Mouse (Mus musculus): ENCODE results near the gene Rprd1b.

Gene Rprd1b

DNA sequence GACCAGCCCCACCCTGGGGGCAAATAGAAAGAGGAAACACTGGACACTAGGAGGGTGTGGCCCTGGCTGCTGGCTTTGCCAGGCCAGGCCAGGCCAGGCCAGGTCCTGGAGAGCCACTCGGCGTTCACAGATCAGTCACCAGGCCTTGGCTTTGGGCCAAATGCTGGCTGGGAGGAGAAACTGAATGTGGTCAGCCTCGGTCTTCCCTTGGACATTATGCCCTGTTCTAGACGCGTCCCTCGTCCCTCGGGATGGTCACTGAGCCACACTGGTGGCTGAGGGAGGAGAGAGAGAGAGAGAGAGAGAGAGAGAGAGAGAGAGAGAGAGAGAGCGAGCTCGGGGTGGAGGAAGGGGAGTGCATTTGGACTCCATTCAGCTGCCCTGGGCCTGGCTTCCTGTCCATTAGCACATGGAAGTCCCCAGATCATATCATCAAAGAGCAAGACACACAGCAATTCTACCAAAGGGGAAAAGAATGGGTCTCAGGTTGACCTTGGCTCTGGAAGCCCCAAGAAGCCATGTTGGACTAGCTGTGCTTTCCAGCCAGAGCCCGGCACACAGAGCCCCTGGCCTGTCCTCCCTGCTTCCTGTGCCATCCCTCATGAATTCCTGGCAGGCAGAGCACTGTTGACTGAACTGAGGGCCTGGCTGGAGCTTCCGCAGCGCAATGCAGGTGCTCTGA, 93.5 kb downstream of the Rprd1b start:
- ChIA-PET POLR2A (interaction anchor here (0.6 to 2.7 kb wide), 5 partner anchors 22 to 711 kb away, joined by 3 to 14 read pairs (median 3); no protein-coding TSS in a partner anchor), CTCF (interaction anchor here in 1 of 4 experiments (0.6 kb wide), 1 partner anchor 247 kb away, joined by 7 read pairs; no protein-coding TSS in a partner anchor)

DNA sequence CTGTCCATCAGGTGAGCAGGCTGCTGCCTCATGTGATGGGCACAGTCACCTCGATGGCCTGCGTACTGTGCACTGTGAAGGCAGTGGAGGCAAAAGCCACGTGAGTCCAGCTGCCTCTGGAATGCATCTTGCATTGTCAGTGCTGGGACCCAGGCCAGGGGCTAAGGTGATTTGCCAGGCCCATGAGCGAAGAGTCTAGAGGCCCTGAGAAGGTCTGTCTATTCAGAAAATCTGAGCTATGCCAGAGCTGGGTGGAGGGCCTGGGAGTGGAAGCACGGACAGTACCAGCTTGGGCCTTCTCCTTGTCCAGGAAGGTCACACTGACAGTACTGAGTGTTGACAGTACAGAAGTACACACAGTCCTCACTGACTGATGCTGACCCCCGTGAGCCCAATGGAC, 94.5 kb downstream of the Rprd1b start:
- CTCF ChIA-PET, result interaction anchor here in 2 of 4 experiments (0.8 to 0.9 kb wide), 2 partner anchors 72 to 73 kb away, joined by 3 to 5 read pairs; no protein-coding TSS in a partner anchor
- POLR2A ChIA-PET, result interaction anchor here in 2 of 4 experiments (0.7 to 2.7 kb wide), 3 partner anchors 21 to 30 kb away, joined by 3 to 14 read pairs (median 5); no protein-coding TSS in a partner anchor

DNA sequence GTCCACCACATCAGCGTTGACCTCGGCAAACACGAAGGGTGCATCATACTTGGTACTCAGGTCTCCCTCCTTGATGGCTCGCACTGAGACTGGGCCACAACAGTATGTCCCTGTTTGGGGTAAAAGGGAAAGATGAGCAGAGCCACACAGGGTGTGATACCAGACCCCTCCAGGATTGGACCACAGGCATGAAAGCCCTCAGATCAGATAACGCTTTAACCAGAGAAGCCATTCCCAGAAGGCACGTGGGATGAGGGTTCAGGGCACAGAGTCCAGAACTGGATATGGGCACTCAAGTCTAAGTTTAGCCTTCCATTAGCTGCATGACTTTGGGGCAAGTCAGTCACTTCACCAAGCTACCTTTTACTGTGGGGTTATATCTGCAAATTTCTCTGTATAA, 98.9 kb downstream of the Rprd1b start:
- CTCF ChIA-PET, result no interaction called here
- POLR2A ChIA-PET, result no interaction called here

DNA sequence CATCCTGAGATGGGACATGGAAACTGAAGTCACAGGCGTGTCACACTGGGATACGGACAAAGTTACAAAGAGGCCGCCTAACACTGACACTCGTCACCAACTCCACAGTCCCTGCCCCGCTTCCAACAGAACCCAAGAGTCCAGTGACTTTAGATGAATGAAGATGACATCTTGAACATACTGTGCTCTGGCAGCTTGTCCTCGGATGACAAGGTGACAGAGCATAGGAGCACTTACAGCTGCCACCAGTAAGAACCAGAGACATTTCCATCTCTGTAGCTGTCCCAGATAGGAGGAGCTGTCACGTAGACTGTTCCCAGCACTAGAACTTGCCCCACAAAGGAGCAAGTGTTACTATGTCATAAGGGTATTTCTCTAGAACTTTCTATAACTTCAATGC, 99.6 kb downstream of the Rprd1b start:
- ChIA-PET CTCF (no interaction called here), POLR2A (no interaction called here)

DNA sequence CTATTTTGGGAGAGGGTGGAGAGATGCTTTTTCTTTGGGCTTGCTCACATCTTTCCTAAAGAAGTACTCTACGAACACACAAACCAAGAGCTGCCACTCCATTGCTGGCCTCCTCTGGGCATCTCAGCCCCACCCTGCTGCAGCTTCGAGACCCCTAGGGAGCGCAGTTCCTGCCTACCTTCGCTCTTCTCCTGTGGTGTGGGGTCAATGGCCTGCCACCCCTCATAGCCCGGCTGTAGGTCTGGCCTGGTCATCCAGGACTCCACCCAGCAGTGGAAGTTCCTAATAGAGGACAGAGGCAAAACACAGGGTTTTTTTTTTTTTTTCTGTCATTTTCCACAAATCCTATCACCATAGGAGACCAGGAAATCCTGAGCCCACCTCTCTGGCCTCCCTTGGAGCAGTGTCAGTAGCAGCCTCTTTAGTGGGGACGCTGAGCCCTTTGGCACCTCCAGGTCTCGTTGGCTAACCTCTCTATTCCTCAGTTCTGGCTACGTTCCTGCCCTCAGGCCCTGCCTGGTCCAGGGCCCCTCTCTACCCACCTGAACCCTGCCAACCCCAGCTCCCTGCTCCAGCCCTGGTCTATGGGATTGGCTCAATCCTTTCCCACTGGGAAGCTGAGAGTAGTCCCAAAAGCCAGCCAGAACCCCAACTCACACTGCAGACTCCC, 100.3 kb downstream of the Rprd1b start:
- ChIA-PET CTCF (interaction anchor here in 1 of 4 experiments (0.7 kb wide), 1 partner anchor 53 kb away, joined by 3 read pairs; no protein-coding TSS in a partner anchor), POLR2A (interaction anchor here in 2 of 4 experiments (1.1 to 3.4 kb wide), 4 partner anchors 14 to 53 kb away, joined by 3 to 11 read pairs (median 4); no protein-coding TSS in a partner anchor)

DNA sequence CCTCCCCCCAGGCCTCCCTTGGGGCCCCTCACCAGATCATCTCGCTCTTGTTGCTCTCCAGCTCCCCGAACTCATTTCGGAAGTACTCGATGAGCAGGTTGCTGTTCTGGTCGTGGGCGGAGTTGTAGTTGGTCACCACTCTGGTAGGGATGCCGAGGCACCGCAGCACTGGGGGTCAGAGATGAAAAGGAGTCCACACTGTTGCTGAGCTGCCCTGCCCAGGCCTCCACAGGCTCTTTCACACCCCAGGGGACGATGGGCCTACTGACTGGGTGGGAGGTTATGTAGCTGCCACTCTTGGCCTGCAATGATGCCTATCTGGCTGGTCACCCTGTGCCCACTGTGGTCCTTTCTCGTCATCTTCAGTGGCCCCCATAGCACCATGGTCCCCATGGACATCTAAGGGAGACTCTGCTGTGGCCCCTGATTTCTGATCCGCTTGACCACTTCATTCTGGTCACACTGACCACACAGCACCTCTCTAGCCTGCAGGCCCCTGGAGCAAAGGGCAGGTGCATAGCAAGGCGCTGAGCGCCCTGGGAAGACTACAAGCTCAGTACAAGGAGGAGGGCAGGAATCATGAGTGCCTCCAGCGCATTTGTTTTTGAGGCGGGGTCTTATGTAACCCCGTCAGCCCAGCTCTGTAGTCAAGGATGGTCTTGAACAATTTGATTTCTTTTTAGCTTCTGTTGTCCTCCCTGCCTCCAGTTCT, 101.2 kb downstream of the Rprd1b start:
- POLR2A ChIA-PET, result interaction anchor here in 3 of 4 experiments (0.6 to 3.4 kb wide), 9 partner anchors 15 to 229 kb away, joined by 3 to 11 read pairs (median 5); partner anchors contain the start of gene D630003M21Rik (in 1 of the 3)

DNA sequence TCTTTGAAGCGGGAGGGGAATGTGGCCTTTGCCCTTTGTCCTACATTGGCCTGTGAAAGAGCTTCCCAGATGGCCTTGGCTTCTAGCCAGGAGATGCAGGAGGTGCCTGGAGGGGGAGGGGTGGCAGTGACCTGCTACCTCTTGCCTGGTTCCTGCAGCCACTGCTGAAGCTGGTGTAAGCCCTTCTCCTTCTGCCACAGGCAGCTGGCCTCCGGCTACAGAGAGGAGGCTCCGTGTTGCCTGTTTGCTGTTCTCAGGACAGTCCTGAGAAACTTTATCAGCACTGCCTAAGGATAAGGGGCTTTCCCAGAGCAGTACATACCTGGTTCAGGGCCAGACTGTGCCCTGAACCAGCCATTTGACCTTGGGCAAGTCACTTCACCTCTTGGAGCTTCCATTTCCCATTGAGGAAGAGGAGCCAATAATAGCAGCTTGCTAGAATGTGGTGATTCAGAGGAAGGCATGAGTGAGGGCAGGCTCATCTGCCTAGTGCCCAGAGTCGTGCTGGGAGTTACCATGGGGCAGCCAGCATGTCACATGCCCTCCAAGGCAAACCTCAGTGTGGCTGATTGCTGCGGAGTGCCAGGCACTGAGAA, 102.2 kb downstream of the Rprd1b start:
- ChIA-PET CTCF (interaction anchor here in 2 of 4 experiments (0.6 to 1.3 kb wide), 4 partner anchors 22 to 216 kb away, joined by 3 read pairs; no protein-coding TSS in a partner anchor), POLR2A (interaction anchor here in 3 of 4 experiments (0.9 to 3.4 kb wide), 6 partner anchors 12 to 24 kb away, joined by 3 to 11 read pairs (median 5); no protein-coding TSS in a partner anchor)

More for the DNA sequence above, 101.2 kb downstream of the Rprd1b start:
- CTCF ChIA-PET, result interaction anchor here in 3 of 4 experiments (0.6 to 1.3 kb wide), 7 partner anchors 13 to 81 kb away, joined by 3 to 4 read pairs (median 3); no protein-coding TSS in a partner anchor

DNA sequence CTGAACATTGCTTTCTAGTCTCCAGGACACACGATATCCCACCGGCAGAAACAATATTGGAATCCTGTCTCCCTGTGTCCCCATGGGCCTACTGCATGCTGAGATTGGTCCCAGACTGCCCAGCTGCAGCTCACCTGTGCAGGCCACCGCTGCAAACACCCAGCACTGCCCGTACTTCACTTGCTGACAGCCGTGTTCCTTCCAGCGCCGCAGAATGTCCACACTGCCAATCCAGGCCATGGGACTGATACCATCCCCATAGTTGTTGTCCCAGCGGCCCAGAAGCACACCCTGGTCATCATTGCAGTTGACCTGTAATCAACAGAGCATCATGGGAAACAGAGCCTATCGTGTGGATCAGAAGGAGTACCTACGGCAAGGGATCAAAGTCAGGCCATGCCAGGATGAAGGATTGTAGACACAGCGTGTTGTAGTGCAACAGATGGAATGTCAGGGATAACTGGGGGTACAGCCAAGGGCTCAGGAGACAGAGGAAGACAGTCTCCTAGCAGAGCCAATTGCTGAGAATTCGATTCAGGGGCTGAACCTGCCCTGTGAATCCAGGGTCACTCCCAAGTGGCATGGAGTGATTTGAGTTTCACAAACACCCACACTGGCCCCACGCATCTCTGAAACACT, 103.0 kb downstream of the Rprd1b start:
- ChIA-PET POLR2A (interaction anchor here in 2 of 4 experiments (1.1 to 3.4 kb wide), 4 partner anchors 19 to 23 kb away, joined by 4 to 11 read pairs (median 6); no protein-coding TSS in a partner anchor), CTCF (no interaction called here)

DNA sequence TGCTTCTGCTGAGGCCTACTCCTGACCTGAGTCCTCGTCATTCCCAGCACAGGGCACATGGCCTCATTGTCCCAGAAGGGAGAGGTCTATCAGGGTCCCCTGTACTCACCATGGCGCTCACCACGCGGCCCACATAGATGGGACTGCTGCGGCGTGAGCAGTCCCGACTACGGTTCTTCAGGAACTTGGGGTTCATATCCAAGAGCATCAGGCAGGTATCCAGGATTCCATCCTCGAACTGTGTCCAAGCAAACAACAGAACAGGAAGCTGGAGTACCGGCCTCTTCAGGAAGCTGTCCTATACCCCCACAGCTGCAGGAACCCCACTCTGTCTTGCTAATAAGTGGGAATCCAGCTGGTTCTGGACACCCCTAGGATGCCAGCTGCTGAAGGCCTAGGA, 104.0 kb downstream of the Rprd1b start:
- ChIA-PET POLR2A (interaction anchor here in 2 of 4 experiments (0.6 to 1.8 kb wide), 5 partner anchors 21 to 64 kb away, joined by 3 to 6 read pairs (median 4); no protein-coding TSS in a partner anchor), CTCF (interaction anchor here in 1 of 4 experiments (0.7 kb wide), 1 partner anchor 187 kb away, joined by 4 read pairs; no protein-coding TSS in a partner anchor)

DNA sequence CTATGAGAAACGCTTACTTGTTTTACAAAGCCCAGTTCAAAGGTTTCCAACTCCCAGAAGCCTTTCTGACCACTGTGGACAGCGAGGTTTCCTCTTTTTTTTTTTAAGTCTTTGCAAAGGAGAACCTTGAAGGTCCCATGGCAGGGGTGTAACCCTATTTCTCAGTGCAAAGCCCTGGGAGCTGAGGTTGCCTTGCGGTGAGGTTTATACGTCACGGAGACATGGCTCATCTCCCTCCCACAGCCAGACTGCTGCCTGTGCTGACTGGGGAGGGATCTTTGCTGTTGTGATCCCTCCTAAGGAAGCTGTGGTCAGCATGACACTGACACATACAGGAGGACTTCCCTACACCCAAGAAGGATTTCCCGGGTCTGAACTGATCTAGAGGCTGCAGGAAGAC, 104.8 kb downstream of the Rprd1b start:
- ChIA-PET POLR2A (interaction anchor here in 2 of 4 experiments (1.0 to 1.8 kb wide), 3 partner anchors 20 to 23 kb away, joined by 3 to 6 read pairs (median 4); no protein-coding TSS in a partner anchor), CTCF (interaction anchor here in 2 of 4 experiments (0.6 to 0.7 kb wide), 2 partner anchors 46 to 187 kb away, joined by 4 read pairs; no protein-coding TSS in a partner anchor)

DNA sequence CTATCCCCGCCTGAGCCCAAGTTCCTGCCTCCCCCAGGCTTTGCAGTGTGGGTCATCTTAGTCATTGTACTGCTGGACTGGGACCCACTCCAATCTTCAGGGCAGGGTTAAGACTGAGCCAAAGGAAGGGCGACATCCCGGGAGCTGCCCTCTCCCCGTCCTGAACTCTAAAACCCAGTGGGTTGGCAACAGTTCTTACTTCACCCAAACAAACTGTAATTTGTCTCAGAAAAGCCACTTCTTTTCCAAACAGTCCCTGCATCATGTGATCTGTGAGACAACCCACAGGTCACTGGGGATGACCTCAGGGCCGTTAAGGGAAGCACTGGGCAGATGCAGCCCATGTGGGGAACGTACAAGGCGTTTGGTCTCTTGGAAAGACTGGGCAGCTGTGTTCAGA, 107.9 kb downstream of the Rprd1b start:
- POLR2A ChIA-PET, result interaction anchor here in 3 of 4 experiments (0.7 to 3.5 kb wide), 4 partner anchors 17 to 212 kb away, joined by 3 to 20 read pairs (median 3); no protein-coding TSS in a partner anchor
- CTCF ChIA-PET, result interaction anchor here in 3 of 4 experiments (0.6 to 0.9 kb wide), 3 partner anchors 10 to 158 kb away, joined by 3 to 4 read pairs (median 3); partner anchors contain the start of gene Tgm2 (in 1 of the 3)

DNA sequence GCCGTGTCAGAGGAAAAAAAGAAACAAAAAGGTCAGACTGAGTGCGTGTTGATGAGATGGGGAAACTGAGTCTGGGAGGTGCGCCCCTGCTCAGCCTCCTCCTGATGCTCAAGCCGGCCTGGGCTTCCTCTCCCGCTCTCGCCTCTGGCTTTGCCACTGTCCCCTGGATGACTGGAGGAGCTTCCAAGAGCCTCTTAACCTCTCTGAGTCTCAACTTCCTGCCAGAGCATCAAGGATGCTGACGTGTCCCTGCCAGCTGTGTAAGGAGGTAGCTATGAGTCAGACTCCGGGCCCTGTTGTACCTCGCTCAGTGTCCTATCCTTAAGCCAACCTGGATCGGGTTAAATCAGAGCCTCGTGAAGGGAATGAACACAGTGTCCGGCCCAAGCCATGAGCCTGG, 109.5 kb downstream of the Rprd1b start:
- ChIA-PET POLR2A (interaction anchor here in 1 of 4 experiments (3.5 kb wide), 1 partner anchor 15 kb away, joined by 20 read pairs; no protein-coding TSS in a partner anchor), CTCF (interaction anchor here in 1 of 4 experiments (0.6 kb wide), 1 partner anchor 210 kb away, joined by 3 read pairs; no protein-coding TSS in a partner anchor)

DNA sequence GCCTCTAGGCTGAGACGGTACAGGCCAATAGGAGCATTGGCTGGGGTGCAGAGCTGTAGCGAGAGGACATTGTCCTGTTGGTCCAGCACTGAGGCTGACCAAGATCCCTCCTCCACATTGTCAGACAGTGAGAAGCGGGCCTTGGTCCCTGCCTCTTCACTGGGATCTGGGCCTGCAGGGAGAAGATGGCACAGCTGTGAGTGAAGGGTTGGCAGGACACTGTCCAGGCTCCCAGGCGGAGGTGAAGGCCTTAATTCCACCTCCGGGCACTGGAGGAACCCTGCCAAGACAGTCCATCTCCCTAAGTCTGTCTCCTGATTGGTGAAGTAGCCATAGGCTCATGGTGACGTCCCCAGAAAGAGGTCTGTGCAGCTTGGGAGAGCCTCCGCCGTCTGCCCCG, 110.5 kb downstream of the Rprd1b start:
- POLR2A ChIA-PET, result no interaction called here
- CTCF ChIA-PET, result no interaction called here

DNA sequence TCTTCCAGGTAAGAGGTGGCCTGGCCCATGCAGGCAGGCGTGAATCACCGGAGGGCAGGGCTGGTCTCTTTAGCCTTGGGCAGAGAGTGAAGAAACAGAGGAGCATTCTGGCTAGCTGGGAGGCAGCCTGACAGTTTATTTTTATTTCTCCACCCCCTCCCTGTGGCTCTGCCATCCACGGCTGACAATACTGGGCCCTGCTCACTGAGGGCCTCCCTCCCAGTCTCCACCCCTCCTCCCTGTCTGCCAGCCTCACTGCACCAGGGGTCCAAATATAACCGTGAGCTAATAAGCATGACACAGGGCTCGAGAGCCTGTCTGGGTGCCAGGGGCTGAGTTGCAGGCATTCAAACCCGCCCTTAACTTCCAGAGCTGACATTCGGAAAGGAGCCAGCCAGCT, 111.3 kb downstream of the Rprd1b start:
- CTCF ChIA-PET, result interaction anchor here in 2 of 4 experiments (0.6 kb wide), 2 partner anchors 145 to 284 kb away, joined by 3 to 10 read pairs; no protein-coding TSS in a partner anchor
- POLR2A ChIA-PET, result interaction anchor here in 1 of 4 experiments (0.9 kb wide), 1 partner anchor 56 kb away, joined by 3 read pairs; no protein-coding TSS in a partner anchor

DNA sequence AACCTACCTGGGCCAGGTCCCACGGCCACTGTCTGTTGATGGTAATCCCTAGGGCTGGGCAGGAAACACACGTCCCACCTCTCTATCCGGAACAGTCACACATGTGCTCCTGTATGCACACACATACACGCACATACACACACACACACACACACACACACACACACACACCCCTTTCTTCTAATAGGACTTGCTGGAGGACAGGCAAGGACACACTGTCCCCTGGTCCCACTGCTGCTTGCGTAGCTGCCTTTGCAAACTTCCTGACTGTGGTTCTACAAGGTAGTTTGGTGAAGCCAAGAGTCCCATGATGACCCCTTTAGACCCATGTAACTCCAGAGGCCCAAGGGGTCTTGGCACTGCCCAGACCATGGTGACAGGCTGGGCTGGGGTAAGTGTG, 112.4 kb downstream of the Rprd1b start:
- ChIA-PET CTCF (no interaction called here), POLR2A (no interaction called here)

DNA sequence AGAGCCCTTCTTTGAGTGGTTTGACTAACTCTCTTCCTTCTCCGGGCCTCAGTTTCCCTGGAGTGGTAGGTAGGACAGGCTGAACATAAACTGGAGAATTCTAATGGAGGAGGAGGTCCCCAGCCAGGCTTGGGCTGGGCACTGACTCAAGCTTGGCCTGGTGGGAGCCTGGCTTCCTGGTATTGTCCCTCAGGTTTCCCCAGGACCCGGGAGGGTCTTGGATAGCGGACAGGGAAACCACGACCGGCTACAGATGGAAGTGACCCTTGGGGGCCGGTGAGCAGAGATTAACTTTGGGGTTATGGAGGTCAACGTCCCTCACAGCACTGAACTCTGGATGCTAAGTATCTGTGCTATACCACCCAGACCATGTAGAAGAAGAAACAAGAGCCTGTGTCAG, 113.0 kb downstream of the Rprd1b start:
- ChIA-PET CTCF (no interaction called here), POLR2A (no interaction called here)

DNA sequence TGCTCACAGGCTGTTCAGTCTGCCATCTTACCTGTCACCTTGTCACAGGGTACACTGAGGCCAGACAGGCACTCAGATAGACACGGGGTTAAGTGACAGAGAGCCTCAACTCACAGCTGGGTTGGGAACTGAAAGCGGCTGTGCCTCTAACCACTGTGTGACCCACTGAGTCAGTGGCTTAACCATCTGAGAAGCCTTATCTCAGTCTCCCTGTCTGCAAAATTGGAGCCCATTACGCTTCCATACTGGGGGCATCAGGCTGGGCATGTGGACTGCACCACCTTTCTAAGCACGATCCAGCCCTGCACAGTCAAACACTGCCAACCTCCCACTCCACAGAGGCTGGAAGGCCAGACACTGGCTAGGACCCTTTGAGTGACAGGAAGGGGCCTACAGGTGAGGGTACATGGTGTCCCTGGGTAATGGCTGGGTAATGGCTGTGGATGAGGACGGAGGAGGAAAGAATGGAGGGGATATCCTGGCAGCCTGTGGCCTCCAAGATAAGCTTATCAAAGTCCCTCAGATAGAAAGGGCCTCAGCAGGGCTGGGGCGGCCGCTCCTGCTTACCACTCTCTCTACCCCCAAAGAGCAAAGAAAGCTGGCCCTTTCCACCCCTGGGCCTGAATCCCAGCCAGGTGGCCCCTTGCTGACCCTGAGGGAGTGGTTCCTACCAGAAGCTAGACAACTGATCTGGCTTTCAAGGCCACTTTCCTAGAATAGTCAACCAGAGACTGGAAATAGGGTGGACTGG, 113.6 kb downstream of the Rprd1b start:
- ChIA-PET CTCF (interaction anchor here in 2 of 4 experiments (0.5 to 1.4 kb wide), 2 partner anchors 41 to 53 kb away, joined by 3 read pairs; no protein-coding TSS in a partner anchor), POLR2A (interaction anchor here in 1 of 4 experiments (0.5 to 2.1 kb wide), 5 partner anchors 11 to 188 kb away, joined by 3 to 10 read pairs (median 5); no protein-coding TSS in a partner anchor)

All from embryonic stem cell, embryonic (primary cell).